23 mouse cellular contexts compared by ENCODE assay signal in the genomic region with DNA sequence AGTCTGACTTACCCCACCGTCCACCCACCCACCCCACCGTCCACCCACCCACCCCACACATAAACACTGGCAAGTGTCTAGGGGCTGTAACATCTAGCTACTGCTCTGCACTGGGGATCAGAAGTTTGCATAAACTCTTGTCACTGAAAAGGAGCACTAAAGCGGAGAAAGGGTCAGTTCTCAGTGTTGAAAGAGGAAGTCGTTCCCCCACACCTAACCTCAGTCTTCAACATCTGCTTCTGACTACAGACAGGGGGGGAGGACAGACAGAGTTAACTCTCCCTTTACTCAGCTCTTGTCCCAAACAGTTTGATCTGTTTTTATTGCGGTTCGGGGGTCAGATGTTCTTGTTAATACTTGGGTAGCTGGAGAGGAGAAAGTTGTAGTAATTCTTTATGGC. TPM values are rescaled to one million over a fixed set of nuclear protein-coding genes. Genes with fewer than 3 reads are reported as not detected.
DNase-seq lines count a peak whose midpoint lies in the region; ATAC-seq and TF ChIP-seq lines count a peak whose summit lies in the region.
"Had no signal": no experiment of that assay in that cellular context is flagged by ENCODE, and none has a peak within 500 bp of the region (broad histone marks: within the 10 kb centered on the region; RNA-seq: fewer than 3 reads in every experiment).

No protein-coding gene starts in this region.

- no peak overlapping the region for H3K27ac ChIP-seq in hindbrain, postnatal 0 days
- H3K27ac ChIP-seq in midbrain, embryonic 15.5 days = no peak overlapping the region
- H3K27ac ChIP-seq: embryonic facial prominence, embryonic 10.5 days; forebrain, embryonic 15.5 days; heart, embryonic 13.5 days; liver, embryonic 12.5 days had no signal

- DNase-seq in heart, adult 11 months = peak; percentile 42
- no peak for DNase-seq in heart, postnatal 36 days
- DNase-seq in A20 (ENCODE audit: low read depth, low spot score) = peak; percentile 87
- peak; percentile 42 for DNase-seq in naive thymus-derived CD4-positive, alpha-beta T cell, adult 2 months (ENCODE audit: low read depth)
- DNase-seq in hindbrain, postnatal 0 days (ENCODE audit: low spot score) = no peak
- DNase-seq: adrenal gland, adult 8-10 months; cerebellum, adult 11-12 months; cerebellum, postnatal 36 days; heart, postnatal 4 days; kidney, adult 9 months; kidney, postnatal 4 days; layer of hippocampus, postnatal 36 days; left cerebral cortex, postnatal 4 days; lung, embryonic 14.5 days; thymus, postnatal 25 days had no signal

- no peak for TF ChIP-seq CTCF in hindbrain, postnatal 0 days (IDR thresholded peaks at IDR 0.05; ENCODE audit: low read depth)

- intact Hi-C loops in heart, postnatal 36 days (cut with DNase I) = loop anchor here (5.0 kb wide), 1 partner anchor 59 kb away; the partner anchor contains the start of gene Cblb

- H3K4me3 ChIP-seq in hindbrain, postnatal 0 days (ENCODE audit: low read length) = no peak overlapping the region
- no peak overlapping the region for H3K4me3 ChIP-seq in midbrain, embryonic 15.5 days
- H3K4me3 ChIP-seq: embryonic facial prominence, embryonic 10.5 days; erythroblast, embryonic 14.5 days; forebrain, embryonic 15.5 days; heart, embryonic 13.5 days; liver, embryonic 12.5 days had no signal

- WGBS in hindbrain, postnatal 0 days = 80% methylated on average over 6 of the region's 6 CpGs
- WGBS in midbrain, embryonic 15.5 days = 85% methylated on average over 6 of the region's 6 CpGs

- H3K9me3 ChIP-seq in hindbrain, postnatal 0 days (ENCODE audit: low read length) = no peaks in the 10 kb centered on the region
- H3K9me3 ChIP-seq in midbrain, embryonic 15.5 days = no peaks in the 10 kb centered on the region
- H3K9me3 ChIP-seq: embryonic facial prominence, embryonic 10.5 days; forebrain, embryonic 15.5 days; heart, embryonic 13.5 days; liver, embryonic 12.5 days had no signal

- H3K4me1 ChIP-seq in hindbrain, postnatal 0 days (ENCODE audit: insufficient read depth, low read length) = 0 out of 2 replicates have a peak, but pooled peaks cover 4% of the 10 kb centered on the region
- H3K4me1 ChIP-seq in midbrain, embryonic 15.5 days = 0 out of 2 replicates have a peak, but pooled peaks cover 3% of the 10 kb centered on the region

- H3K27me3 ChIP-seq in hindbrain, postnatal 0 days (ENCODE audit: insufficient read depth, low read length) = no peaks in the 10 kb centered on the region
- H3K27me3 ChIP-seq in midbrain, embryonic 15.5 days (replicated peaks) = no peaks in the 10 kb centered on the region
- H3K27me3 ChIP-seq: forebrain, embryonic 15.5 days; heart, embryonic 13.5 days; liver, embryonic 12.5 days had no signal

- no peak overlapping the region for H3K4me2 ChIP-seq in hindbrain, postnatal 0 days (ENCODE audit: low read depth, low read length)
- H3K4me2 ChIP-seq in midbrain, embryonic 15.5 days = no peak overlapping the region
- H3K4me2 ChIP-seq: forebrain, embryonic 15.5 days; heart, embryonic 13.5 days; liver, embryonic 12.5 days; lung, embryonic 14.5 days had no signal

- no peaks in the 10 kb centered on the region for H3K36me3 ChIP-seq in hindbrain, postnatal 0 days (ENCODE audit: insufficient read depth, low read length)
- H3K36me3 ChIP-seq in midbrain, embryonic 15.5 days (replicated peaks) = 0 out of 2 replicates have a peak, but pooled peaks cover 3% of the 10 kb centered on the region
- H3K36me3 ChIP-seq: liver, embryonic 12.5 days had no signal

- ATAC-seq in granulocyte monocyte progenitor cell, adult 5-6 weeks (replicated peaks; ENCODE audit: poor library complexity, severe bottlenecking) = peak; percentile 85
- ATAC-seq in hindbrain, postnatal 0 days = no peak
- no peak for ATAC-seq in midbrain, embryonic 15.5 days (replicated peaks)
- ATAC-seq in cerebellum, adult (ENCODE audit: insufficient number of reproducible peaks, low FRiP score, low TSS enrichment) = no peak
- ATAC-seq: forebrain, embryonic 15.5 days; liver, embryonic 12.5 days had no signal

- H3K9ac ChIP-seq in hindbrain, postnatal 0 days (replicated peaks; ENCODE audit: low read length) = no peak overlapping the region
- no peak overlapping the region for H3K9ac ChIP-seq in midbrain, embryonic 15.5 days
- H3K9ac ChIP-seq: forebrain, embryonic 15.5 days; heart, embryonic 13.5 days; liver, embryonic 12.5 days; lung, embryonic 14.5 days had no signal

RNA-seq across cellular contexts. Expression of gene Cblb, which starts 59.9 kb away (rescaled TPM):
- 10 to 100 TPM; 15.6 to 18.1 TPM for total RNA-seq in heart, postnatal 36 days (2021)
- 20.9 and 30.2 TPM in 2 replicates for total RNA-seq in granulocyte monocyte progenitor cell, adult 5-6 weeks (2014; fragmentation: Nextera tagmentation)
- total RNA-seq in granulocyte monocyte progenitor cell, adult 5-6 weeks (2017) = 7.9 and 8.2 TPM in 2 replicates
- 9.6 and 11.4 TPM in 2 replicates for total RNA-seq in hindbrain, postnatal 0 days (2014; rRNA removed)
- 3.6 and 4.3 TPM in 2 replicates for polyA plus RNA-seq in hindbrain, postnatal 0 days (2015; fragmentation: Nextera tagmentation; extraction: Ambion mirVana)
- 12.4 and 14.5 TPM in 2 replicates for polyA plus RNA-seq in midbrain, embryonic 15.5 days (2015; fragmentation: Nextera tagmentation; extraction: Ambion mirVana)

Comparison
In these comparisons a context has a peak if more than half of its experiments do, and no peak if none do; other contexts are left out.
1. DNase-seq: peak in heart, adult 11 months (single experiment), A20 (single experiment) and naive thymus-derived CD4-positive, alpha-beta T cell, adult 2 months (single experiment); none in heart, postnatal 36 days (0 of 2) and hindbrain, postnatal 0 days (single experiment).